Mouse (Mus musculus): Measurements from ENCODE around the gene Ccdc183.

DNA sequence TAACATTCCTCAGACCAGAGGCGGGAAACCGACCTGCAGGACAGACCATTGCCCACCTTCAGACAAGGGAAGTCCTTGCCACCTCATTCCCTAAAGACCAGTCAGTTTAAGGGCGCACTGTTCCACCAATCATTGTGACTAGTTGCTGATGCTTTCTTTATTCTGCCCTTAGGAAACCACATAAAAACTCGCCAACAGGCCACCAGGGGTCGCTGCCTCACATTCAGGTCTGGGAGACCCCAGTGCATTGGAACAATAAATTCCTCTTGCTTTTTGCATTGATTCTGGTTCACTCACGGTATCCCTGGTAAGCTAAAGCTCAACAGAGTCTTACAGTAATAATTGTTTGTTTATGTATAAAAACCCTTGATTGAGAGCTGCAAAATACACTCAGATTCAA, 22.4 kb upstream of the Ccdc183 start:
- peak; percentile 69 for TF ChIP-seq CTCF (IDR thresholded peaks at IDR 0.05; ENCODE audit: low read depth)
- no peak for TF ChIP-seq EP300 (IDR thresholded peaks at IDR 0.05; ENCODE audit: low read depth)

All from liver, embryonic 14.5 days (tissue).